Mouse (Mus musculus) thymus, postnatal 25 days (tissue): ENCODE results near the gene Vmn1r237.

Source experiments
- DNase-seq: peaks from one replicate; pipeline ENCODE4 v3.0.0; 2022

Vmn1r237 gene

DNA sequence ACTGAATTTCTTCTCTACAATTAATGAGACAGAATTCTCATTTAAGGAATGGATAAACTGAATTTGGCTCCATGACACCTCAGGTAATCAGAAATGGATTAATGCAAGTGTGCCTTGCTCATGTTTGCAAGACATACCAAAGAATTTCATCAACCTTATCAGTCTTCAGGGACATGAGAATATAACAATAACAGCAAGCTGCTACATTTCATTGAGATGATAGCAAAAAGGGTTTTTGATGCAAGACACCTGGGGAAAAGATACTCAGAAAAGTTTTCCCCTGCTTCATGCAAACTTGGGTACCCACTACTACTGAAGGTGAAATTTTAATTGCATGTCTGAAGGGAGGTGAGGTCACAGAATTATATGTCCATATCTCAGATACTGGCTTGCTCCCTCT is at the start of gene Vmn1r237:
TSS of gene Vmn1r237 (plus strand) at position 301 of the 400 bp plus-strand sequence.
- no peak for DNase-seq

DNA sequence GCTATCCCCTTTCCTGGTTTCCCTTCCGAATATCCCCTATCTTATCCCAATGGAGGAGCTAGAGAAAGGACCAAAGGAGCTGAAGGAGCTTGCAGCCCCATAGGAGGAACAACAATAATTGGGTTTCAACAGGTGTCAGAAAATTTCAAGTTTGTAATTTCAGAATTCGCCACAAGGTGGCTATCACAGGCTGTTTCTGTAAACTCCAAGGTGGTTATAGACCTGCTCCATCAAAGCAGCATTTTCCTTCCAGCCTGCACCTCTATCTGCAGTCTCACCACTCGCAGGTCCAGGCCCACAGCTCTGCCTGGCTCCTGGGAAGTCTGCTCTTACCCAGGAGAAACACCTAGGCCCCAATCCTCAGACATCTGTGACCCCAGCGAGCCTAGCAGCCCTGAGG is 39.6 kb upstream of the Vmn1r237 start:
- peak; percentile 35 for DNase-seq

- no peak for DNase-seq
These were observed 29.0 kb upstream of the Vmn1r237 start, which contains the start of gene Vmn1r236 for GRCm38 (mm10) chr17:21282642-21283041. Gene Vmn1r236, plus strand, starts transcription at chr17:21282942.

DNA sequence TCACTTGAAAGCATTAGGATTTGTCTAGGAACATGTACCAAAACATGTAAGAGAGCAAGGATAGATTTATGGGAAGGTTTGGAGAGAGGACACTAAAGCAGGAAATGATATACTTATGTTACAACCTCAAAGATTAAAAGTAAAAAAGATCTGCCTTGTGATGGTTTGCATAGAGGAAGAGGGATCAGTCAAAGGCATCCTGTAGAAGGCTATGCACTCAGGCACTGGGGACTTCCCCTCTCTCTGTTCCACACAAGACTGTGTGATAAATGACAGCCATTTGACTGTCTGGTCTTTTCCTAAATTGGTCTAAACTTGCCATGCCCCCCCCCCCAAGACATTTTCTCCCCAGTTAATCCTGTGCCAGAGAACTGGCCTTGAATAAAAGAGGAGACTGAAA is 27.3 kb upstream of the Vmn1r237 start:
- DNase-seq, result no peak

DNA sequence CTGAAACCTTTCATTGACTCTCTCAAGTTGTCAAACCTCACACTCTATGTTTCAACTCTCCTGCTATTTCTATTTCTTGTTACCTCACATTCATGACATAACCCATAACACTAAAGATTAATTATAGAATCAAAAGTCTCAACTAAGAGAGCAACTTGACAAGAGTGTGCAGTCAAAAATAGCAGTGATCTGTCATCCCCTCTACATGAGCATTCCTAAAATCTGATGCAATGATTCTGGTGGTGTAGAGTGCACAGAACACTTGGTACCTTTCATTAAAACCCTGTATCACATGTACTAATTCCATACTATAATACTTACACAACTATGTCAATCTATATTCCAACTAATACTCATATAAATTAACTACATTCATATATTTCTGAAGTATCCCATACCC is 22.0 kb upstream of the Vmn1r237 start:
- no peak for DNase-seq
